Mouse (Mus musculus) liver, adult (tissue): ENCODE results near the gene D930048N14Rik.

ENCODE experiments used
- GATA4 ChIP-seq: IDR thresholded peaks from 2 replicates; pipeline ENCODE4 v1.6.1; 2014; ENCODE audit warnings: mild to moderate bottlenecking, low read length; ENCODE audit not compliant: insufficient replicate concordance

The D930048N14Rik gene

GRCm38 (mm10) chr11:51625187-51625820 lies 25.4 kb upstream of the D930048N14Rik start:
- no peak for TF ChIP-seq GATA4

GRCm38 (mm10) chr11:51627425-51627824 lies 23.3 kb upstream of the D930048N14Rik start:
- no peak for TF ChIP-seq GATA4

GRCm38 (mm10) chr11:51627907-51628306 lies 22.8 kb upstream of the D930048N14Rik start:
- no peak for TF ChIP-seq GATA4

- no peak for TF ChIP-seq GATA4
Measured at GRCm38 (mm10) chr11:51629651-51630314, 21.0 kb upstream of the D930048N14Rik start.

GRCm38 (mm10) chr11:51632130-51632753 lies 18.5 kb upstream of the D930048N14Rik start:
- no peak for TF ChIP-seq GATA4

GRCm38 (mm10) chr11:51633721-51634120 lies 17.0 kb upstream of the D930048N14Rik start:
- no peak for TF ChIP-seq GATA4

GRCm38 (mm10) chr11:51635127-51635524 lies 15.6 kb upstream of the D930048N14Rik start:
- TF ChIP-seq GATA4, result no peak

- no peak for TF ChIP-seq GATA4
Measured at GRCm38 (mm10) chr11:51635525-51636322, 15.0 kb upstream of the D930048N14Rik start, which contains the start of gene Rmnd5b. Rmnd5b (minus strand) TSS chr11:51635896.

GRCm38 (mm10) chr11:51636323-51636684 lies 14.4 kb upstream of the D930048N14Rik start:
- TF ChIP-seq GATA4, result no peak

GRCm38 (mm10) chr11:51637971-51638414 lies 12.8 kb upstream of the D930048N14Rik start:
- TF ChIP-seq GATA4, result no peak

GRCm38 (mm10) chr11:51638497-51638896 lies 12.3 kb upstream of the D930048N14Rik start:
- no peak for TF ChIP-seq GATA4

- TF ChIP-seq GATA4, result no peak
Measured at GRCm38 (mm10) chr11:51640748-51641147, 10.0 kb upstream of the D930048N14Rik start.

GRCm38 (mm10) chr11:51643202-51643601 lies 7.6 kb upstream of the D930048N14Rik start:
- no peak for TF ChIP-seq GATA4

GRCm38 (mm10) chr11:51643761-51644160 lies 7.0 kb upstream of the D930048N14Rik start:
- TF ChIP-seq GATA4, result no peak

GRCm38 (mm10) chr11:51644217-51644616 lies 6.5 kb upstream of the D930048N14Rik start:
- TF ChIP-seq GATA4, result no peak
